Mouse (Mus musculus) colon, adult 2 months (tissue): ENCODE data around the gene Foxred1. TPM values are rescaled to one million over a fixed set of nuclear protein-coding genes. Genes with fewer than 3 reads are reported as not detected.

ENCODE experiments used
- polyA plus RNA-seq: library from polyadenylated mRNA; depleted of rRNA; stranded (reverse); fragments of >200 nt; gene quantifications from 2 replicates; pipeline ENCODE4 v1.2.3, GENCODE M21; 2012; rRNA removed

Foxred1 gene
- polyA plus RNA-seq = 11.8 and 19.4 TPM in 2 replicates

DNA sequence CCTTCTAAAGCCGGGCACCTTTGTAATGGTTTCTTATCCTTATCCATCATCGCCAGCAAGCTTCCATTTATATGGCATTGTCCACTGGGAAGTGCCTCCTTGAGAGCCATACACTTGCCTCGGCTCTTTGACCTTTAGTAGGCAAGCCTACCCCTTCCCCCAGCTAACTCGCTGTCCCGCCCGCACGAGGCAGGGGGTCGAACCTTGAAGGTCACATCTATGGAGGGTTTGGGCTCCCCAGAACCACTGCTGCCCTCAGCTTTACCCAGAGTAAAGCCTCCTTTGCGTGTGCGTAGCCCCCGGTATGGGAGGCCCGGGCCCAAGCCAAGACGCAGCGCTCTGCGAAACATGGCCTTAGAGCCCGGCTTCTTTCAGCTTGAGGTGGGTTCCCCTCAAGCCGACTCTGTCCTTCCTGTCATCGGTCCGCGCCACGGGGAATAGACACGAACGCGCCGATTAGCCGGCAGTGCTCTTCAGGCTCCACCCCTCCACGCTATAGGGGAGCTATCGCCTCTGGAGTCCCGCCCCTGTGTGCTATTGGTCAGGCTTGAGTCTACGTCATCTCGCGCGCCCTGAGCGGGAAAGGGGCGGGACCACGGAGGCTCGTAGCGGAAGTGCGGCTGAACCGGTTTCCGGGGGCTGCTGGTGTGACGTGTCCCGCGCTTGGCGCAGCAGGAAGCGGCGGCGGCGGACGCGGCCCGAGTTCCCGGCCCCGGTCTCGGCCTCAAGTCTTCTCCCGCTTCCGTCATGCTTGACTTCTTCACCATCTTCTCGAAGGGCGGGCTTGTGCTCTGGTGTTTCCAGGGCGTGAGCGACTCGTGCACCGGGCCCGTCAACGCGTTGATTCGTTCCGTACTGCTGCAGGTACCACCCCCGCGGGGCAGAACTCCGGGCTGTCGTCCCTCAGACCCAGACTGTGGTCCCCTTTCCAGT lies at the start of gene Foxred1:
Gene Foxred1, minus strand, starts transcription at position 514 of the 933 bp plus-strand sequence.

DNA sequence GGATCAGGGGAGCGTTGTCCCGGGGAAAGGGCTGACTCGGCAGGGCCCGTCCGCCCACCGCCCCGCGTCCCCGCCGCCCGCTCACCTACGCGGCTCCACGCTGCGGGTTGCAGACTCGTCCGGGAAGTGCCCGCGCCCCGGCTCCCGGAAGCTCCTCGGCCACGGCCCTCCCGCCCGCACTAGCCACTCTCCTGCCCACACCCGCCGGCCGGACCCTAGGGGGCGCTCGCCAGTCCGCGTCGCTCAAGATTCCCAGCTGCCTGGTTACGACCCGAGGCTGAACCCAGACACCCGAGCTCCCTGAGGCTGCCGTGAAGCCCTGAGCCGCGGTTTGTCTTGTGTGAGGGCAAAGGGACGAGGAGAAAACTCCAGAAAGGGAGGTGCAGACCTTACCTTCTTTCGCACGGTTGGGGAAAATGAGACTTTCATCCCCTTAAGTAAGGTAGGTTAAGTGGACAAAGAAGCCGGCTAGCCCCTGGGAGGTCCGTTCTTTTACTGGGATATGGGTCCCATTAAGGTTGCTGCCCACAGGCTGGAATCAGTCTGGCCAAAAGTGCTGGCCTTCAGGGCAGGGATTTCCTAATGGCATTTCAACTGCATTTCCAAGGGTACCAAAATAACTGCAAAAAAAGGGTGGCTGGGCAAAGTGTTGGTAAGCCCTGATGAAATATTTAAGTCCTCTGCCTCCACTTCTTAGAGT lies 10.9 kb downstream of the Foxred1 start, which contains the start of the genes Srpr and Tirap:
Gene Srpr, plus strand, starts transcription at position 404 of the 700 bp plus-strand sequence.
Gene Tirap, minus strand, starts transcription at position 520 of the 700 bp plus-strand sequence.

GRCm38 (mm10) chr9:35175251-35176123 lies 35.4 kb downstream of the Foxred1 start, which contains the start of gene Dcps:
Gene Dcps (minus strand): TSS chr9:35176061.

Other genes with a start within 250 kb of the Foxred1 start
- 33.7 and 47.4 TPM in 2 replicates for gene St3gal4, start 91.8 kb downstream of the Foxred1 start, polyA plus RNA-seq
- gene Dcps, start 35.0 kb downstream of the Foxred1 start, polyA plus RNA-seq = 21.2 and 27.6 TPM in 2 replicates
- 61.5 and 66.2 TPM in 2 replicates for gene Srpr, start 10.9 kb downstream of the Foxred1 start, polyA plus RNA-seq
- gene Tirap, start 10.8 kb downstream of the Foxred1 start, polyA plus RNA-seq = 23.0 and 28.3 TPM in 2 replicates
- gene Fam118b, start 56.8 kb upstream of the Foxred1 start, polyA plus RNA-seq = 10.1 and 12.5 TPM in 2 replicates
- gene Rpusd4, start 56.8 kb upstream of the Foxred1 start, polyA plus RNA-seq = 8.0 and 9.2 TPM in 2 replicates
- 5.5 and 5.8 TPM in 2 replicates for gene Cdon, start 210.1 kb upstream of the Foxred1 start, polyA plus RNA-seq